Mouse (Mus musculus) common myeloid progenitor, adult 5-6 weeks (primary cell): ENCODE results near the gene Card11. TPM values are rescaled to one million over a fixed set of nuclear protein-coding genes. Genes with fewer than 3 reads are reported as not detected.
A peak's percentile ranks its signal among the peaks of the same experiment; 100 is the strongest.

Experiments used
- ATAC-seq: replicated peaks from 2 replicates; pipeline ENCODE4 v1.8.0; 2016; ENCODE audit warnings: low read depth, mild to moderate bottlenecking, moderate TSS enrichment, inconsistent platforms; ENCODE audit not compliant: poor library complexity, severe bottlenecking
- total RNA-seq: library from RNA; stranded (forward); fragments of 200-1000, 187-1606 nt; gene quantifications from 2 replicates; pipeline ENCODE4 v1.2.3, GENCODE M21; 2017

The Card11 gene
- total RNA-seq, 1 experiment from 2014 or later: 1.4 TPM

DNA sequence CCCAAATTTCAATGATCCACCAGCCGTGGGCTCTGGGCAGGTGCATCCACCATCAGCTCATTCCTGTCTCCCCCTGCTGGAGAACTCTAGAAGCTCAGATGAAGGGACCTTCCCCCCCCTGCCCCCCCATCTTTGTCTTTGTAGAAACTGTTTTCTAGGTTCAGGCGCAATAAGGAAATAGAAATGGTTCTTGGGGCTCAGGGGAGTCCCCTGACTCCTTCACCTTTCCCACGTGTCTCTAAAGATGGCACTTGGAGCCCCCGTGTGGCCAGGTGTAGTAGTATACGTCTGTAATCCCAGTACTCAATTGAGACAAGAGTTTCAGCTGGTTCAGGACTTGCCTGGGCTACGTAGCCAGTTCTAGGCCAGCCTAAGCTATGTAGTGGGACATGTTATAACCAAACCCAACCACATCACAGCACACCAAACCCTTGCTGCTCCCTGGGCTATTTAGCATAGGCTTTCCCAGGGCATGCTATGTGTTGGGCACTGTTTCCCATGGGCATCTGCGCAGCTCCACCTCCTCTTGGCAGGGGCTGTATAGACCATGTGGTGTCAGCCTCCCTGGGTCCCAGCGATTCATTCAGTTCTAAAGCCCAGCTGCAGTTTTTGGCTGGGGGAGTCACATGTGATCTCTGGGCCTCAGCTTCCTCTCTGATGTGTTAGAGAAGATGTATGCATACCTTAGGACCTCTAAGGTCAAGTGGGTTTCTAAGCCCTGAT lies 142.8 kb downstream of the Card11 start:
- no peak for ATAC-seq

DNA sequence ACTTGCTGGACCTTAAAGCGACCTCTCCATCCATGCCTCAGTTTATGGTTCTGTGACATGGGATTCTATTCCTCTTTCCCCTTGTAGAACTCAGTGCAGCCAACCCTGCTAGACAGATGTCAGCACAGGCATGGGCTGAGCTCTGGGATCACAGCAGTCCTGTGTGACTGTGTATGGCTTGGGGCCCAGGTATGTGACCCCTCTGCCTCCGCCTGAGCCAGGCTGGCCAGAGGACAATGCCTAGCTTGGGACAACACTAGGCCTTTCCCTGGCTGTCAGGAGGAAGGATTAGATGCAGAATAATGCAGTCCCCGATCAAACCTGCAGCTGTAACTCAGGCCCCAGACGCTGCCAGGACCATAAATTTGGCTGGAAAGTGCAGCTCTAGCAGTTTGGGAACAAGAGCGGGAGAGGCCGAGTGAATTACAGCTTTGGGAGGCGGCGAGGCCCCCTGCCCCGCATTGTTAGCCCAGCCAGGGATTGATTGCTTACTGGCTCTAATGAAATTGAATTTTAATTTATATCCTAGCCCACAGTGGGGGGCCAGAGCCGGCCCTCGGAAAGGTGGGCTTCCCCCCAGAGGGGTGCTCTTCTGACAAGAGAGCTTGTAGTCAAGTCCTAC lies 144.4 kb downstream of the Card11 start:
- no peak for ATAC-seq

DNA sequence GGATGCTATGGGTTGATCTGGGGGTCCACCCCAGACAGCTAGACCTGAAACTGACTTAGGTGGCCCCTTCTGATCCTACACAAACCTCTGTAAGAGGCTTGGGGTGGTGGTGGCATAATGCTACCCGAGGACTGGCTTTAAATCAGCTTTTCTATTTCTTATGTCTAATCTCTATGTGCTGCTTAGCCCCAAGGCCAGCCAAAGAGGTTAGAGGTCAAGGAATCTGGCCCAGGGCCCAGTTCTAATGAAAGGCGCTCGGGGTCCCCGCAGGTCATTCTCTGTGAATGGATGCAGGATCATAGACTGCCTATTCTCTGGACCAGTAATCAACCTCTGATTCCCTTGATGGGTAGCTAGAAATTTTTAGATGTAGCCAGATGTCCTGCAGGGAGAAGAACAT lies 145.7 kb downstream of the Card11 start:
- no peak for ATAC-seq

DNA sequence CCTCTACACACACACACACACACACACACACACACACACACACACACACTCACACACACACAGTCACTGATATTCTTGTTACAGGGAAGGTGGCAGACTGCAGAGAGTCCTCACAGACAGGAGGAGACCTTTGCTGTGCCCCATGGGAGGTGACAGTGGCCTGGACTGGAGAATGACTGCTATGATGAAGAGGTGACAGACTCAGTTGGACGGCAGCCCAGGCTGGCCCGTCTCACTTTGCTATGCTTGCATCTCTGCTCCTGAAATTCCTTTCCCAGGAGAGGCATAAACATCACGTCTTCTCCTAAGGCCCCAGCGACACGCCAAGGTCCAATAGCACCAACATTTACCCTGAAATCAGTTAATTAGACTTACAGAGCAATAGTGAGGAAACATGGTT lies 146.7 kb downstream of the Card11 start:
- ATAC-seq: no peak

DNA sequence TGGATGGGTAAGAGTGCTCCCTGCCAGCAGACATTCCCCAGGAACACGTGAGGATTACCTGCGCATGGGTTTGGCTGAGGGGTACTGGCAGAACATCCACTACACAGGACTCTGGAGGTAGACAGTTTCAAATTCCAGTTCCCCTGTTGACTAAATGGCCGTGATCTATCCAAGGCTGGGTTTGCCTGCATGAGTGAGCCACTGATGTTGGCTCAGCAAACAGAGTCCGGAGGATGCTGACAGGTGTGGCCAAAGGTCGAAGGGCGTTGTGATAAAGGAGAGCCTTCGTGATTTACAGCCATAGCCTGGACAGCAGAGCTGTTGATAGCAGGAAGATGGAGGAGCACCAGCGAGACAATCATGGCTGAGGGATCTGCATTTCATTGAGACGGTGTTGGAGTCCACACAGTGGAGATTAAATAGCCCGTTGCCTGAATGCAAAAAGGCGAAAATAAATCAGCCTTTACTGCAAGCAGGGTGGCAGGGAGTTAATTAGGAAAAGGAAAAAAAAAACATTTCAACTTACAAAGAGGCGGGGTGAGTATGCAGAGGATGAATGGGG lies 147.9 kb downstream of the Card11 start:
- no peak for ATAC-seq

DNA sequence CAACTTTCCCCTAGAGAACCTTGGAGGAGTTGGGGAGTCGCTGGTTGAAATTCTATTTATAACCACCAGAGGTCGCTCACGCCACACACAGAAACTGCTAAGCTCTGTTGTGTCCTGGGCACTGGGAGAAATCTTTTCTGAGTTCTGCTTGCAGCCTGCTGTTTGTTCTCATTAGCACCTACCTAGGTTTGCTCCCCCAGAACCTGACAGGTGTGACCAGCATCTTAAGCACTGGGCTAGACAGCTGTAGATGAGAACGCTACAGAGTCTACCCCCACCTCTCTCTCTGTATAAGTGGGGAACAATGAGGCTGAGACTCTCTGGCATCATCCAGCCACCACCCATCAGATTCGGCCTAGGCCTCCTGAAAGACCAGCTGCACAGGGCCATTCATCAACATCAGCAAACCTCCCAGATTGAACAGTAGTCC lies 153.1 kb downstream of the Card11 start:
- peak; percentile 93 for ATAC-seq

DNA sequence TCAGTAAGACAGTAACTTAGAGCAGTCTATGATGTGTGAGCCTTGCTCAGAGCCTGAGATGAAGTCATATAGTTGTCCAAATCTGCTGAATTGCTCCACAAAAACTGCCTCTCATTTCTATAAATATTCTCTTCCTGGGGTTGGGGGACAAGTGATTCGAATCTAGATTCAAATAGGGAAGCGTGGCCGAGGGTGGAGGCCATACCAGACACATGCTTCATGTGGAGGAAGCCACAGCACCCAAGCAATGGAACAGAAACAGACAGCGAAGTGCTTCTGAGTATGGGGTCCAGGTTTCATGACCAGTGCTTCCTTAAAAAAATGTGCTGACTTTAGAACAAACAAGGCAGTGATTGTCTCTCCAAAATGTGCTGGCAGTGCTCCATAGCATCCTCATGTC lies 158.4 kb downstream of the Card11 start:
- ATAC-seq: peak; percentile 36; the same call in 1 of the 2 replicates

DNA sequence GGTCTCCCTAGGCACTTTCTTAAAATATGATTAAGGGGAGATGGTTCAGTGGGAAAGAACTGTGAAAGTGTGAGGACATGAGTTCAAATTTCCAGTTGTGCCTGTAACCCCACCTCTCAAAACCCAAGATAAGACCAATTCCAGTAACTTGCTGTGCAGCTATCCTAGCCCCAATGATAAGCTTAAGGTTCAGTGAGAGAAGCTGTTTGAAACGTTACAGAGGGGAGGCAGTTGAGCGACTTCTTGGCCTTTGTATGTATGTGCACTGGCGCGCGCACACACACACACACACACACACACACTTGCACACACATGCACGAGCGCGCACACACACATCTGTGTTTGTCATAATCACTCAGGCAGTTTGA lies 169.3 kb downstream of the Card11 start:
- ATAC-seq: no peak

DNA sequence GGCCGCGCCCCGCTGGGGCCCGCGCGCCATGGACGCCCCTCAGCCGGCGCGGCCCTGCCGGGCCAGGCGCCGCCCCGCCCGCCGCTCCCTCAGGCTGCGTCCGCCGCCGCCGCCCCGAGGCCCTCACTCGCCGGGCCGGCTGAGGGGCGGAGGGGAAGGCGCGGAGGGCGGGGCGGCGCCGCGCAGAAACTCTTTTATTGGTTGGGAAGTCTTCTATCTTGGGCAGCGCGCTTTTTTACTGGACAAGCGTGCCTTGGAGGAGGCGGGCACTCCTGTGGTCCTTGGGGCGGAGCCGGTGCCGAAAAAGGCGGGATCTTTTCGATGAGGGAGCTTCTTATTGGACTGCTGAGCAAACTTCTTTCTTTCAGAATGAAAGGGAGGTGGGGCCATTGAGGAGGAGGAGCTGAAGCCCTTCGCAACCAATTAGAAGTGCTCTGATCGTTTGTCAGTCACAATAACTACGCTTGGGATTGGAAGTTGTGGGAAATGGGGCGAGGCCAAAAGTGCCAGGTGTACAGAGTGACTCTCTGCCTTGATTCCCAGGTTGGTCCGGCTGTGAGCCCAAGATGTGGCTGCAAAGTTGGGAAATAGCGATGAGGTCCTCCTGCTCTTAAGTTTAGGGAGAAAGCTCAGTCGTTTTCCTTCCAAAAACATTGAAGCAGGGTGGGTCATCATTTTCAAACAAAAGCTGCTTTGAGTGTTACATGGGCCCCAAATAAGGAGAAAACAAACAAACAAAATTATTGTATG lies 169.9 kb downstream of the Card11 start, which contains the start of gene Gna12:
TSS of gene Gna12 (minus strand) at position 118 of the 750 bp plus-strand sequence.
- ATAC-seq: peak; percentile 97

DNA sequence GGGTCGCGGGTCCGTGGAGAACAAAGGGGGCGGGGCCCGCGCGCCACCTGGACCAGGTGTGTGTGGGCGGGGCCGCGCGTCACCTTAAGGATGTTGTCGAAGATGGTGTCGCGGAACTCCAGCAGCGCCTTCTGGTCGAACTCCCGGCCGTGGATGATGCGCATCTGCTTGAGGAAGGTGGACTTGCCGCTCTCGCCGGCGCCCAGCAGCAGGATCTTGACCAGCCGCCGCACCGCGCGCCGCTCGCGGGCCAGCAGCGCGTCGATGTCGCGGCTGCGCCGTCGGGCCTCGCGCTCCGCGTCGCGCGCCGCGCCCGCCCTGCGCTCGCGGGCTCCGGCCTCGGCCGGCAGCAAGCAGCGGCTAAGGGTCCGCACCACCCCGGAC lies 170.5 kb downstream of the Card11 start:
- no peak for ATAC-seq

DNA sequence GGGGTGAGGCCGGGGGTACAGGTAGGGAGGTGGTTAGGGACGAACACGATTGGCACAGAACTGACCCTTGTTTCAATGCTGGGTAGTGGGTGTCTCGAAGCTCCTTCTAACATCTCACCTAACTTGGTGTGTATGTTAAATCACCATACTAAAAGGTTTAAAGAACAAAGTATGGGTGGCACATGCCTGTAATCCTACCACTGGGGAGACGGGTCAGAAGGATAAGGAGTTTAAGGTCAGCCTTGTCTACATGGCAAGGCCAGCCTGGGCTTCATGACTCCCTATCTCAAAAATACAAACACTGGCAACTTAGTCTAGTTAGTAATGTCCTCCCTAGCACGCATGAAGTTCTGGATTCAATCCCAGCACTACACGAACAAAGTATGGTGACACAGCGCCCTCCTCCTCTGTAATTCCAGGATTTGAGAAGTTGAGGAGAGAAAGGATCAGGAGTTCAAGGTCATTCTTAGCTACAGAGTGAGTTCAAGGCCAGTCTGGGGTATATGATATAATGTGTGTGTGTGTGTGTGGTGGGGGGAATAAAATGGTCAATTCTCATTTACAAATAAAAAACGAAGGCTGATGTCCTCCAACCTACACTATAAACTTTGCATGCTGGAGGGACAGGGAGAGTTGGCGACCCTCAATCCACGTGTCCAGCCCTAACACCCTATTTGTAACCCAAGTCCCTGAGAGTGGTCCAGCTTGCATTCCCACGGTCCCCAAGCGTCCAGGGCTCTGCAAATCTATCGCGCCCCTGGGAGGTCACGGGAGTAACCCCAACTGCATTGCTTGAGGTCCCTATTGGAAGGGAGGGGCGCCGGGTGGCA lies 171.1 kb downstream of the Card11 start:
- no peak for ATAC-seq

DNA sequence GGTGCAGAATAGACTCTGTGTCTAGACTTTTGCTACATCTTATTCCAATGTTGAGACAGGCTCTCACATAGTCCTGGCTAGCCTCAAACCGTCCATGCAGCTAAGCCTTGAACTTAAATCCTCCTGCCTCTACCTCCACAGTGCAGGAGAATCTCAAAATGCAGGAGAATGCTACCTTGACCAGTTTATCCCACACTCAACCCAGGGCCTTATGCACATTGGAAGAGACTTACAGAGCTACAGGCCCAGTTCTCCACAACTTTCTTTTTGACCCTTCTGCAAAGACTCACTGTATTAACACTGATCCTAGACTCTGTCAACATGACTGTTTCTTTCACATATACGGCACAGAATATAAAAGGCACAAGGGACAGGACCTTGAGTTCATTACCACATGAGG lies 172.0 kb downstream of the Card11 start:
- ATAC-seq: no peak

DNA sequence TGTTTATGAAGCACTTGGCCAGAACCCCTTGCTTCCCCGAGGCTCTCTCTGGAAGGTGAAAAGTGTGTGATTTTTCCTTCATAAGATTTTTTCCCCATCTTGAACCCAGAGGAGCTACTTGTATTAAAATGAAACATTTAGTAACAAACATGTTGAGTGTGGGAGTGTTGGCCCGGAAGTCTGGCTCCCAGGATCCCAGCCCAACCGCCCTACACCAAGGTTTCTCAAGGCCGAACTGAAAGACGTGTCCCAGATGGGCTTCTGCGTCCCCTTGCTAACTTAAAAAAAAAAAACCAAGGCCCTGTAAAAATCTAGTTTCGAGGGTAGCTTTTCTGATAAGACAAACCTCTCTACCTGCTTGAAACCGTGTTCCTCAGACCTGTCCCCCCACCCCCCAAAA lies 172.5 kb downstream of the Card11 start:
- ATAC-seq: no peak

DNA sequence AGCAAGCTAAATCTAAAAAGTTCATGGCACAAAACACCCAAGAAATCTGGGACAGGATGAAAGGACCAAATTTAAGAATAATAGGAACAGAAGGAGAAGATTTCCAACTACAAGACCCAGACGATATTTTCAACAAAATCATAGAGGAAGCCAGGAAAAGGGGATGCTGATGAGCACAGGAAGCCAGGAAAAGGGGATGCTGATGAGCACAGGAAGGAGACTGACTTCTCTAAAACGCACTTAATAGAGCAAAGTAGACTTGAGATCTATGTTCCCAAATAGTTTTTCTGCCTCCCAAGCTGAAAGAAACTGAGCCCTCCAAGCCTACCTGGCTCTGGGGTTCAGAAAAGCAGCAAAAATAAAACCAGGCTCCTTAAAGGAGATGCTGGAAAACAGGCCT lies 173.0 kb downstream of the Card11 start:
- ATAC-seq: no peak

DNA sequence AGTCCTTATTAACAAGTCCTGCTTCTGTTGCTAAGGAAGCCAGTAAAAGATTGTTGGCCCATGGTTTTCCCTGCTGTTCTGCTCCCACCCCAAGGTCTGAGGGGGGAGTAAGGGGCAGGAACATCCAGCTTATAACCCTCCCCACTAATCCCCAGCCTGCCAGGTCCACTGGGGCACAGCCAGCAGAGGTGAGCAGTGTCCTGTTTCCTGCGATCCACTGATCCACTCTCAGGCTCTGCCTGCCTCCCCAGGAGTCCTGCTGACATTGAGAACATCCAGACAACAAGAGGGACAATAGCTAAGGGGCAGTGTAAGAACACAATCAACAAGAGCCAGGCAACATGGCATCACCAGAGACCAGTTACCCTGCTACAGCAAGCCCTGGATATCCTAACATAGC lies 173.6 kb downstream of the Card11 start:
- no peak for ATAC-seq

DNA sequence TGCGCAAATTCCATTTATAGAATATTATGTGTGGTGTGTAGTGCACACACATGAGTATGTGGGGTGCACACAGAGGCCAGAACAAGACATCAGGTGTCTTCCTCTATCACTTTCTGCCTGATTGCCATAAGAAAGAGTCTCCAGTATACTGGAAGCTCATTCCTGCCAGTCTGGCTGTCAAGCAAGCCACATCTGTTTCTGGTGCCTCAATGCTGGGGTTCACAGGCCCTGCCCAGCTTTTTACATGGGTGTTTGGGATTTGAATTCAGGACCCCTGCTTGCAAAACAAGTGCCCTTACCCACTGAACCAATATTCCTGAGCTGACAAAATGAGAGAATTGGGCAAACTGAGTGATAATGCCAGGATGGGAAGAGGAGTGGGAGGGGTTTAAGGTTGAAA lies 174.3 kb downstream of the Card11 start:
- ATAC-seq: no peak

DNA sequence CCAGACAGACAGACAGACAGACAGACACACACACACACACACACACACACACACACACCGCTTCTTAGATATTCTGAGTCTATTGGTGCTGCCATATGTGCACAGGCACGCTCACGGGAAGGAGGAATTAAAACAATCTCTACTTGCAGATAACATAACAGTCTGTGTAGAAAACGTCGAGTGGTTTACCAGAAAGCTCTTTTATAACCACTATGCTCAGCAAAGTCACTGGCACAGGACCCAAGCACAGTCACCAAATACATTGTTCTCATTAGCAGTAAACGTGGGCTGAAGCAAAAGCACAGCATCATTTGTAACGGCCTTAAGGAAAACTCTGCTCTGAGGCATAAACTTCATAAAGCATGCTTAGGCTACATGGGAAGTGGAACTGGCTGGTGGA lies 176.3 kb downstream of the Card11 start:
- peak; percentile 37; the same call in 1 of the 2 replicates for ATAC-seq

DNA sequence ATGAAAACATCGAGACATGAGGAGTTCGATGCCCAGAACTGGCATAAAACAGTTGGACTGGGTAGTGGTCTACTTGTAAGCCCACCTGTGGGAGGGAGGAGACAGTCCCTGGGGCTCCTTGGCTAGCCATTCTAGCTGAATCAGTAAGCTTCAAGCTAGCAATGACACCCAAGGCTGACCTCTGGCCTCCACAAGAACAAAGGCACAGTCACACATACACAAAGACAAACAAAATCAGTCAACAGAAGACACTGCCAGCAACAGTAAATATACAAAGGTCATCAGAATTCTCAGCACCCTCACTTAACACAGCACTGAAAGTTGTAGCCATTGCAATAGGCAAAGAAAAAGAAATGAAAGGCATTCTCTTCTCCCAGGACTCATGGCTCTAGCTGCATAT lies 177.0 kb downstream of the Card11 start:
- ATAC-seq: no peak
